Mouse (Mus musculus) granulocyte monocyte progenitor cell, adult 5-6 weeks (primary cell): ENCODE measurements around the gene Hba-a1. TPM values are rescaled to one million over a fixed set of nuclear protein-coding genes. Genes with fewer than 3 reads are reported as not detected.

ENCODE experiments used
- ATAC-seq: replicated peaks from 2 replicates; pipeline ENCODE4 v1.8.0; 2016; ENCODE audit warnings: mild to moderate bottlenecking, moderate TSS enrichment, inconsistent platforms; ENCODE audit not compliant: poor library complexity, severe bottlenecking
- total RNA-seq, 2 experiments: library from RNA; stranded (forward) in 1 of 2; stranded (reverse) in 1 of 2; fragments of 200-712, 200-1000 nt in 1 of 2; fragments of >200 nt in 1 of 2; fragmentation: Nextera tagmentation in 1 of 2; gene quantifications; 2 replicates each; pipeline ENCODE4 v1.2.3; 2014 to 2017

Hba-a1 gene
- total RNA-seq (2014; fragmentation: Nextera tagmentation) (2.8 TPM in 1 of 2 replicates, not detected in the other), total RNA-seq (2017) (0.46 and 0.52 TPM in 2 replicates)

DNA sequence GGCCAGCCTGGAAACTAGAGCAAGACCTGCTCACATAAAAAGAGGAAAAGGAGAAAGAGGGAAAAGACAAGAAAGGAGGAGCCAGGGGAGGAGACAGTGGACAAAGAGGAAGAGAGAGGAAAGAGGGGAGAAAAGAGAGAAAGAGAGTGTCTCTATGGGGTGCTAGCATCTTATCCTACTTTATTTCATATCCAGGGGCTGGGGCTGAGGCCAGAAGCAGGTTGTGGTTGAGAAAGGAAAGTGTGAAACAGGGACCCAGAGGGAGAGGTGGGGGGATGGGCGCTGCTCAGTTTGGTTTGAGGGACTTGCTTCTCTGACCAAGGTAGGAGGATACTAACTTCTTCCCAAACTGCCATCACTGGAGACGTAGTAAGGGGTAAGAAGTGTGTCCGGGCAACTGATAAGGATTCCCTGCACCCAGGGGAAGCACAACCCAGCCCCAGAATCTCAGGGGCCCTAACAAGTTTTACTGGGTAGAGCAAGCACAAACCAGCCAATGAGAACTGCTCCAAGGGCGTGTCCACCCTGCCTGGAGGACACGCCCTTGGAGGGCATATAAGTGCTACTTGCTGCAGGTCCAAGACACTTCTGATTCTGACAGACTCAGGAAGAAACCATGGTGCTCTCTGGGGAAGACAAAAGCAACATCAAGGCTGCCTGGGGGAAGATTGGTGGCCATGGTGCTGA is at the start of gene Hba-a1:
TSS of gene Hba-a1 (plus strand) at position 421 of the 687 bp plus-strand sequence.
- ATAC-seq: peak; percentile 17; the same call in 1 of the 2 replicates

DNA sequence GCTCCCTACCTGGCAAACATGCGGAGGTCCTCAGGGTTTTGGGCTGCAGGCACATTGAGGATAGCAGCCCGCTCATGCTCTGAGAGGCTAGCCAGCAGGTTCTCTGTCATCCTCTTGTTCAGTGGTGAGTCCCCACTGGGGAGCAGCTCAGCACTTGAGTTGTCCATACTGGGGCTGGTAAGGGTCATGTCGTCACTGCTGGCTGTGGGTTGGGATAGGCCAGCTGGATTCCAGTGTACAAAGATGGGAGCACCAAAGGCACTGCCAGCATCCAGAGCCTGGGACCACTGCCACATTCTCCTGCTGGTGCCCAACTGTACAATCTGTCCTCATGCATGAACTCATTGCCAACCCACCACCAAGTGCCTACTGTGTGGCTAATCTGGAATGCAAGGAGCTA is 49.4 kb upstream of the Hba-a1 start:
- no peak for ATAC-seq

DNA sequence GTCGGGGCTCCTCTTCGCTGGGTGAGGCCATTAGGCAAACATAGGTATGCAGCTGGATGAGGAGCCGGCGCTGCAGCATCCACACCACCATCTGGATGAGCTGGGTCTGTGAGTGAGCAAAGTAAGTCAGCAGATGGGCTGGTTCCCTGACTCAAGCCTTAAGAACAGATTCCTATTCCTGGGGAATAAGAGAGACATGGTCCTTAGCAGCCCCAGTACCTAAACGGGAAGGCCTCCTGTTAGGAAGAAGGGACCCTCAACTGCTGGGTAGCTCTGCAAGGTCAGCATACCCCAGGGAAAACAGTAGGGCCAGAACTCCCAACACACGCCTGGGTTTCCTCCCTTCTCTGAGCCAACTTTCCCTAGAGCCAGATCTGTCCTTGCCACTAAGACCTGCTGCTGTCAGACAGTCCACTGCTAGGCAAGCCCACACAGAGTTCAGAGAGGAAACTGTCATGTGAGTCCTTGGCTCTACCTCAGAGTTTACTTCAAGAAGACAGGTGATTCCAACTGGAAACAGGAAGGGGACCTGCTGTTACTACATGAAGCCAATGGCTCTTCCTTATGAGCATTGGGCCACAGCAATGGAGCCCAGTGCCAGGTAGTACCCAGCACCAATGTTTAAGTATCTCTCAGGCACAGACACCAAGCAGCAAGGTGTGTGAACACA is 48.4 kb upstream of the Hba-a1 start:
- ATAC-seq: no peak

DNA sequence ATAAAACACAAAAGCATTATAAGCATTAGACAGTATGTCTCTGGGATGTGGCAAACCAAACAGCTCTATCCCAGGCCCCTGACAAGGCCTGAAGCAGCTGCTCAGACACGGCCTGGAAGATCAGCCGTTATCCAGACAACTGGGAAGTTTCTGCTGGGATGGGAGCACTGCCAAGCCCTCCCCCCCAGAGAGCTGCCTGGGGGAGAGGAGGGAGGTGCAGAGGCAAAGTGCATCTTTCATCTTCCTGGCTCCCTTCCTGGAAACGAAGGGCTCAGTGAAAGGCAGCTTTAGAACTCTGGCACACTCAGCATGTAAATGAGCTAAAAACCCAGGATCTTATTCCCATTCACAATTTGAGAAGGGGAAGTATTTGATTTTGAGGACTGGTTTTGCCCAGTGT is 47.7 kb upstream of the Hba-a1 start:
- no peak for ATAC-seq

DNA sequence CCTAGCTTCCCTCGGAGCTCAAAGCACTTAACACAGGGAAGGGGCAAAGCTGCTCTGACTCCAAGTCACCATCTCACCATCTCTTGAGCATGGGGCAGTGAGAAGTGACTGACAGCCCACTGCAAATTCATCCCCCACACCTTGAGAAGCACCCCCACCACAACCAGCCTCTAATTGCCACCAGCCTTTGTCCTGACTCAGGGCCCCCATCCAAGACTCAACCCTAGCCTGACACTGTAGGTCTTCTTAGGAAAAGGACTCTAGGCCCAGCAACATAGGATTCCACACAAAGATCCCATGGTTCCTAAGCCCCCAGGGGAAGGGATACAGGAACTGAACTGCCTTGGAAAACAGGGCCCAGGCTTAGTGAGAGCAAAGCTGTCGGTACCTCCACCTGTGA is 47.2 kb upstream of the Hba-a1 start:
- ATAC-seq: no peak

DNA sequence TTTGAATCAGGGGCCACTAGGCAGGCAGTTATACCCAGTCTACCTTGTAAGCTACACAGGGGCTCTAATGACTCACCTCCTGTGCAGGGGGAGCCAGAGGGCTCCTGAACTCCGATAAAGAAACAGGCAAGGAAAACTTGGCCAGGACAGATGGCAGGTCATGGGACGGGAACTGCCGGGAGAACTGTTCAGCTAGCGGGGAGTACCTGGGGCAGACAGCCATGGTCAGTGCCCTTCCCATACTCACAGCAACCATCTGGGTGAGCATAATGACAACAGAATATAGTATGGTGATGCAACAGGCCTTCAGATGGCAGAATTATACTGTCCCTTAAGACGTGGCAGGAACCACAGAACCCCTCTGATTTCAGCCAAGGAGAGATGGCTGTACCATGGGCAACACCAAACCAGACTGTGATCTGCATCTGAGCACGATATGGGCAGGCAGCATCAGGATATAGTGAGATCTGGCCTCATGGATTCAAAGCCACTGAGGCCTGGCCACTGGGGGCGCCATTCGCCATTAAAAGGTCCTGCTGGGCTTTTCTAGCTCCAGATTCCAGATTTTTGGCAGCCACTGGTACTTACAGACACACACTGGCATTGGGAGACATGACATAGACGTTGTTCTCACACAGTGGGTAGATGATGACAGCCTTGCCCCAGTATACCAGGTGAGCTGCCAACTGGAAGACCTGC is 46.5 kb upstream of the Hba-a1 start:
- ATAC-seq: 0 out of 2 replicates have a peak, but pooled peaks have one; percentile 18

DNA sequence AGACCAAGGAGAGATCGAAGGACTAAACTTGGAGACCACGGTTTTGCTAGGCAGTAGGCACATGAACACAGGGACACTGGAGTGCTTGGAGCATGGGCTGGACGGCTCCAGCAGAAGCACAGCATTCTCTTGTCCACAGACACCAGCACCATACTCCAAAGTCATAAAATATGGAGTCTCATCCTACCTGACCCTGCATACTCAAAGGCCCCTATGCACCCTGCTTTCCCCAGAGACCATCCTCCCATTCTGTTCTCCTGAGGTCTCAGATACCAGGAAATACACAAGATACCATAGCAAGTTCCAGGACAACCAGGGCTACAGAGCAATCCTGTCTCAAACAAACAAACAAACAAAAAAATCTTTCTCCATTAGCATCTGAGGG is 45.9 kb upstream of the Hba-a1 start:
- ATAC-seq: no peak

DNA sequence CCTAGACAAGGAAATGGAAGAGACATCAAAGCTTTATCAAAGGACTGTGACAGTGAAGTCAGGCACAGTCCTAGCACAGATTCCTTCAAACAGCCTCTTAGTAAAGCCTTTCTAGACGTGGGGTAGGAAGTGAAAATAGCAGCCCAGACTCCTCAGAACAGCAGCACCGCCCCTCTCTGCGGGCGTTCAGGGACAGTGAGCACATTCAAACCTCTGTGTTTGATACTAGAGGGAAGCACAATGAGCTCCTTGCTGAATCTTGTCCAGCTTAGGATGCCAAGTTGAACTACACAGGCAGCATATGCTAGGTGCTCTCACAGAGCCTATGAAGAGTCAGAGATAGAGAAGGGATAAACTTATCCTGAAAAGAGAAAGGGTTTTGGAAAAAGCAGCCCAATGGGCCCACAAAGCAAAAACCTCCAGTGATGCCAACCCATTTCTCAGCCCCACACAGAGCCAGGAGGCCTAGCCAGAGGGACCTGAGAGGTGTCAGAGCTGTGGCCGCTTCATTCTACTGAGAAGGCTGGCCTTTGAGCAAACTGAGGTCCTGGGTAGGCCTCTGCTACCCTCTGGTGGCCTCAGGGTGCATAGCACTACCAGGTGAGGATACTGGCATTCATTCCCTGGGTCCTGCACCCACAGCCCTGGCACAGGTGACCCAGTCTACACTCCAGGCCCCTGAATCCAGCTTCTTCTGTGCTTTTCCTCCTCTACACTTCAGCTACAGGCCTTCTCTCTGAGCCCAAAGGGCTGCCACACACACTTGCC is 45.0 kb upstream of the Hba-a1 start:
- ATAC-seq: peak; percentile 95

DNA sequence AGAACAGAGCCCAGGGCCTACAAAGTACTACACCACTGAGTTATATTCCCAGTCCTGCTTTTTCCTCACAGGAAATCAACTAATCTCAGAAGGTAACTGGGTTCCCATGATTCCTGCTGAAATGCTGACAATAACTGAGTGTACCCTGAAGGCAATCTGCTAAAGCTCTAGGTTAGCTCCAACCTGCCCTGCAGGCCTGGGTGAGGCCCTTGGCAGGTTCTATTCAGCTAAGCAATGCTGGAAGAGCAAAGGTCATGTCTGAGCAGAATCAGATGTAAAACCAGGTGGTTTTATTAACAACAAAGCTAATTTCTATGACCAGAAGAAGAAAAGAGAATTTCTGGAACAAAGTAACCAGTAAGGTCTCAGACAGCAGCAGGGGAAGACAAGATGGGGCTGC is 41.9 kb upstream of the Hba-a1 start:
- ATAC-seq: no peak

DNA sequence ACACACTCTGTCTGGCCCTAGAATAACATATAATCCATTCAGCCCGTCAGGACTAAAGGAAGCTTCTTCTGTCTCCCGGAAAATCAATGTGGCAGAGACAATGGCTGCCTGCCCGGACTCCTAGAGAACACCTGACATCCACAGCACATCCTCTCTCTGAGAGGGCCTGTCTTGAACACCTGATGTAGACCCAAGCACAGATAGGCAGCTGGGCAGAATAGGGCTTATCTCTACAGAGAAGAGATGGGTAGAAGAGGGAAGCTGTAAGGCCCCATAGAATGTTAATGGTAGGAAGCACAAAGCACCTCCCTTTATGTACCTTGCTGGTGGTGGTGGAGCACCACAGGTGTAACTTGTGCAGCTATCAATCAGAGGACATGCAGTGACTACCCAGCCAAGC is 41.1 kb upstream of the Hba-a1 start:
- no peak for ATAC-seq

DNA sequence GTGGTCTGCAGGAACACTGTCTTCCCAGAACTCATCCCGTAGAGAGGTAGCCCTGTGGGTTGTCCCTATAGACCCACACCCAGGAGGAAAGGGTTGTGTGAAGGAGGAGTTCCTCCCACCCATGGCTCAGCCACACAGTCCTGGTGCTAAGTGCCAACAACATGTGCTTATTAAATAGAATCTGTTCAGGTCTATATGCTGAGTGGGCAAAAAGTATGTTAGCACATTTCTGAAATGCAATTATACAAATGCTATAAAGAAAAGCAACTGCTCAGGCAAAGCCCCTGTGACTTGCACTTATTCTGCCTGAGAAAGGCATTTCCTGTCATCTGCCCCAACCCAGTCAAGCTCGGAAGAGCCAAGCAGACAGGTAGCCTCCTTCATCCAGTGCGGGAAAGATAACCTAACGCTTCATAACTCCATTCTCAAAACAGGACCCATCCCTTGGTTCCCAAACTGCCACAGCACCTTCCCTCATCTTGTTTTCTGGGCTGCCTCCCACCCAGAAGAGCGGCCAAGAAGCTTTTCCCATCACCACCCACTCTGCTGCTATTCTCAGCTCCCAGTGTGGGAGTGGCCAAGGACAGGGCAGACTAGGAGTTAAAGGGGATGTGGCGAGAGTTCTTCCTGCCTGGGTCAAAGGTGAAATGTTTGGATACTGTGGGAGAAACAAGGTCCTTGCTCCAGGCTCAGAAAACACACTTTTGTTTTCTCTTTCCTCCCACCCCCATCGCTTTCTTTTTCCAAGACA is 39.9 kb upstream of the Hba-a1 start:
- no peak for ATAC-seq

DNA sequence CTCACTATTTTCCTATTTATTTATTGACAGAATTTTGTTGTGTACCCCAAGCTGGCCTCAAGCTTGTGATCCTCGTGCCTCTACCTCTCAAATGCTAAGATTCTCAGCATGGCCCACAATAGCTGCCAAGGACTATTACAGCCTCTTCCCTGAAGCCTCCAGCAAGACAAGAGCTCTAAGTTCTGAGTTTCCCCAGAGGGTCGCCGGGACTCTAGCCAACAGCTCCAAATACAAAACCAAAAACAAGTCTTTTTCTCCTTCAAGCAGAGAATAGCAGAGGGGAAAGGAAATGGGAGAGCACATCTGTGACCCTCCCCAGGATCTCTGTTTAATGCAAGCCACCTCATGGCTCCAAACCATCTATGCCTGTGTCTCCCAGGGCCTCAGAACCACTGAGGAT is 39.2 kb upstream of the Hba-a1 start:
- no peak for ATAC-seq

DNA sequence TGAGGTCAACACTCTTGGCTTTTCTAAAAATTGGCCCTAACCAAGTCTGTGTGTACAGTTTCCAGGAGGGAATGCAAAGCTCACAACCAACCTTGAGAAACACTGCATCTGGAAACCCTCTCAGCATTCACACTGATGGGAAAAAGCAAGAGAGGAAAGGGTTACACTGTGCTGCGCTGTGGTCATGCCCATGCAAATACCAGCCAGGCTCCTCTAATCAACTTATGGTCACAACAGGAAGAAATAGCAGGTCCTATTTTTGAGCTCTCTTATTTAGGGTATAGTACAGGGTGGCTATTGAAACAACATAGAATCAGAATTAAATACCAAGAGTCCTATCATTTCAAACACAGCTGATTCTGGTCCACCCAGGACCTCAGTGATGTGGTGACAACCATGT is 38.7 kb upstream of the Hba-a1 start:
- ATAC-seq: no peak

DNA sequence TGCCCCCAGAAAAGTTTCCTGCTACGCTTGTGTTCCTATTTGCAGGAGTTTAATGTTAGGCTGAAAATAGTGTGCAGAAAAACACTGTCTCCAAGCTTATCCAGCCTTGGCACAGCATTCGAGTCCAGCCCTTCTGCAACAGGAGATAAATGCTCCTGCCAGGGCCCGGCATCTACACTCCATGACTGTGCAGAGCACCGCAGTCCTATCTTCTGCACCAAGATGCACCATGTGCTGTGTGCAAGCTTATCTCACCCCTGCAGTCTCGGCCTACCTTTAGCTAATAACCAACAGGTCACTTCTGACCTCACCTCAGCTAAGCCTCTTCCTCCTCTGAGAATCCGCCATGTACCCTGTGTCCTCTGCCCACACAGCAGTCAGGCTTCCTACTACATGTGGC is 37.7 kb upstream of the Hba-a1 start:
- no peak for ATAC-seq

DNA sequence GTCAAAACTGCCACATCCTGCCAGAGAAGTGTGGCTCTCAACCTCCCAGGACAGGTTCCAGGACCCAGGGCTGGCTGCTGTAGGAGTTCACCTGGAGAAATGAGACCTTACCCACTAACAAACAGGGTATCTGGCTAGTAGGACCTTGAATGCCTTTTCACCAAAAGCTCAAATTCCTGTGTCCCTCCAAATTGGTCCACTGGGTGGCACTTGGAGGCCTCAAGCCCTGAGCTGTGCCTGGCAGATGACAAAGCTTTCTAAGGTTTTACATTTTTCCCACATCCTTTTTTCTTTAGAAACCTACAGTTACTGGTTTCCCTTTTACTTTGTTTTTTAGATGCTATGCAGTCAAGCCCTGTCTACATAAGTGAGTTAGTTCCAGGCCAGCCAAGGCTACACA is 36.2 kb upstream of the Hba-a1 start:
- ATAC-seq: peak; percentile 80

DNA sequence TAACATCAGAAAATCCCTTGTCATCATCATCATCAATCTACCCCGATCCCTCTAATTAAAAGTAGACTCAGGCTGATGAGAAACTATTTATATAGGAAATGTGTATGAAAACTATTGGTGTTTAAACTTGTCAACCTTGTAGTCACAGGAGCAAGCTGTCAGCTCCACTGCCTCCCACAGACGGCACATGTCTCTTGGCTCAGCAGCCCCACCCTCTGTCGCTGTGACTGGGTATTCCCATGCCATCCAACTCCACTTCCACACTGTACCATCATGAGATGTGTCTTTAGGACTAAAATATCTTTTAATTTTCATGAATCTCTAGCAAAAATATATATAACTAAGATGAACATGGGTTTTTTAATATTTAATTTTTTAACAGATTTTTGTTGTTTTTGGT is 35.0 kb upstream of the Hba-a1 start:
- ATAC-seq: no peak

DNA sequence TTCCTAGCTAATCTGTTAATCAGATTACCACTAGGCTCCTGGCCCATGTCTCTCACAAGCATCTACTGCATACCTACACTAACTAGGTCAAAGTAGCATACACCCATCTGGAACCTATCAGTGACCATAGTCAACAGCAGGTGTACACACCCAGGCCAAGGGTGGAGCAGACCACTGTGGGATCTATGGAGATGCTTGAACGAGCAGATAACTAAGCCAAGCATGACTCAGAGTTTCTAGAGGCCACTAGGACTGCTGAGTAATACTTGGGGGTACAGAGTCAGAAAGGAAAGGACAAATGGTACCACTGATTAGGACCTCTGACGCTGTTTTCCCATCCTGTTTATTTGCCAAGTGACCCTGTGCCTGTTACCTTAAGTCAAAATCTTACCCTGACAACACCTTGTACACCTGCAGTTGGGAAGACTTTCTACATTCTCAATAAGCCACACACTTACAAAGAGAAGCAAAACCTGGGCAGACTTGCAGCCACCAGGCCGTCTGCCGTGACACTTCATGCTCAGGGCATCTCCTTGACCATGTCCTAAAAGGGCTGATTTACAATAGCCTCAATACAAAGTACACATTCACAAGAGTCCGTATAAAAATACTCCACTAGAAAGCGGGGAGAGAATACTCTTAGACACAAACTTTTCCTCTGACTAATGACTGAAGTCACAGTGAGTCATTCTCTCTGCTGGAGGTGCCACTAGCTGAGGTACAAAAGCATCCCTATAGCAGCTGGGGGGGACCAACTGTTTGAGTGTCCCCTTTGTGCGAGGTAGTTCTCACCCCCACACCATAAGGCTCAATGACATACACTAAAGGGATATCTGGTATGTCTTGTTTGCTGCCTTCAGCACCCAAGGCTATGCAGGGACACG is 32.2 kb upstream of the Hba-a1 start:
- no peak for ATAC-seq

DNA sequence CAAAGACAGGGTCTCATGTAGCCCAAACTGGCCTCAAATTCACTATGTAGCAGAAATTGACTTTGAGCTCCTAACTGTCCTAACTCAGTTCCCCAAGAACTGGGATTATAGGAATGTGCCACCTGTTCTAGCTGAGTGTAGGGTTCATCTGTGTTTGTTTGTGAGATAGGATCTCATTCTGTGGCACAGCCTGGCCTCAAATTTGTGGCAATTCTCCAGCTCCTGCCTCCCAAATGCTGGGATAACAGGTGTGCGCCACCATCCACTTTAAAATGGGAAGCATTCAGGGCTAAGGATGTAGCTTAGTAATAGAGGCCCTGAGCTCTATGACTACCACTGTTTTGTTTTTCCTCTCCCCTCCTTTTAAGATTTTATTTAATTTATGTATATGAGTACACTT is 30.2 kb upstream of the Hba-a1 start:
- ATAC-seq: no peak

DNA sequence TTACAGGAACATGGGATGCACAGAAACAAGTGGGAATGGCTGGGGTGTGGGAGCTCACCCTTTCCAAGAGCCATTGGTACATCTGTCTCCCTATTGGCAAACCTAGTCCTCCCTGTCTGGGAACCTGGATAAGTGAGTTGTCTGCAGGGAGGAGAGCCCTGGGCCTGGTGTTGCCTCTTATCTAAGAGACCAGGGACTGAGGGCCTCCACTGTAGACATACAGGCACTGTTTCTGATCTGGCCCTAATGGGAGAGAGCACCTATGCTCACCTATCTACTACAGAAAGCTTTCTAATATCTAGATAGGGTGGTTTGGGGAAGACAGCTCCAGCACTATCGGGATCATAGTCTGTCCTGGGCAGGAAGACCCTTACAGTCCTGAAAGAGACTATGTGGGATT is 27.2 kb upstream of the Hba-a1 start:
- no peak for ATAC-seq
